9 mouse cellular contexts compared by ENCODE assay signal in the genomic region with DNA sequence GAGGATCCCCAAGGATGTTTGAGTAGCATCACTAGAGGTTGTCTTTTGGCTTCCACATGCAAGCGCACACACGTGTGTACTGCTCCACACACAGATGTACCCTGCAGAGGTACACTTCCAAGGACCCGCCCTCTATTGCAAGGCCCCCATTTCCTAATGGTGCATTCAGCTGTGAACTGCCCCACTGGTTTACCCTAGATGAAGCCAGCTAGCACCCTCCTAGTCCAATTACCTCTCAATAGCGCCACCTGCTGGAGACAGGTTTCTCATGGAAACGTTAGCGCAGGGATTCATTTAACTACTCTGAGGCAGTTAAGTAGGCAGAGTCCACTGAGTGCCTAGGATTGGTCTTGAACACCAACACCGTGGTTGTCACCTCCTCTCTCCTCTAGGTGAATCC. TPM values are rescaled to one million over a fixed set of nuclear protein-coding genes. Genes with fewer than 3 reads are reported as not detected.
A peak's percentile ranks its signal among the peaks of the same experiment; 100 is the strongest.
DNase-seq lines count a peak whose midpoint lies in the region; ATAC-seq lines count a peak whose summit lies in the region.
"Had no signal": no experiment of that assay in that cellular context is flagged by ENCODE, and none has a peak within 500 bp of the region (broad histone marks: within the 10 kb centered on the region; RNA-seq: fewer than 3 reads in every experiment).

No protein-coding gene starts in this region.

- H3K36me3 ChIP-seq in heart, embryonic 11.5 days (ENCODE audit: control insufficient read depth, insufficient read depth, low read length): no peaks in the 10 kb centered on the region
- H3K36me3 ChIP-seq in midbrain, embryonic 16.5 days (ENCODE audit: control insufficient read depth, insufficient read depth, low read length): no peaks in the 10 kb centered on the region
- H3K36me3 ChIP-seq: lung, embryonic 15.5 days had no signal

- peak; percentile 38 for DNase-seq in heart, adult 8-10 months (ENCODE audit: low spot score)
- peak; percentile 85 for DNase-seq in cerebellum, adult 8-10 months
- peak; percentile 30 for DNase-seq in induced T-regulatory cell, adult 2 months (ENCODE audit: low read depth)
- DNase-seq in left cerebral cortex, adult 8-10 months (ENCODE audit: low spot score in 2 of 2): peak; percentile 53 to 62
- DNase-seq in telencephalon, adult 2 months (ENCODE audit: low read depth, low spot score): peak; percentile 58

- H3K27me3 ChIP-seq in heart, embryonic 11.5 days (ENCODE audit: control insufficient read depth, insufficient read depth, low read length): no peaks in the 10 kb centered on the region
- H3K27me3 ChIP-seq in midbrain, embryonic 16.5 days (ENCODE audit: control insufficient read depth, insufficient read depth, low read depth, low read length): no peaks in the 10 kb centered on the region
- H3K27me3 ChIP-seq: lung, embryonic 15.5 days had no signal

- H3K4me2 ChIP-seq in heart, embryonic 11.5 days: no peak overlapping the region
- H3K4me2 ChIP-seq in midbrain, embryonic 16.5 days (ENCODE audit: low read length): no peak overlapping the region
- H3K4me2 ChIP-seq: lung, embryonic 15.5 days had no signal

- ATAC-seq in heart, embryonic 11.5 days (replicated peaks; ENCODE audit: insufficient number of reproducible peaks, low FRiP score, low TSS enrichment): no peak
- peak; percentile 76 for ATAC-seq in frontal cortex, adult (ENCODE audit: low TSS enrichment)
- peak; percentile 51; the same call in 1 of the 2 replicates for ATAC-seq in midbrain, embryonic 16.5 days

- H3K9ac ChIP-seq in heart, embryonic 11.5 days (ENCODE audit: low read depth, low read length): no peak overlapping the region
- H3K9ac ChIP-seq in midbrain, embryonic 16.5 days (ENCODE audit: low read depth, low read length): no peak overlapping the region
- H3K9ac ChIP-seq: lung, embryonic 15.5 days had no signal

- H3K27ac ChIP-seq in heart, embryonic 11.5 days (ENCODE audit: low read depth, low read length): no peak overlapping the region
- H3K27ac ChIP-seq in midbrain, embryonic 16.5 days (ENCODE audit: low read length): no peak overlapping the region
- H3K27ac ChIP-seq: lung, embryonic 15.5 days had no signal

- 26% methylated on average over 7 of the region's 7 CpGs for WGBS in heart, embryonic 11.5 days (ENCODE audit: insufficient replicate concordance)
- WGBS in midbrain, embryonic 16.5 days: 30% methylated on average over 7 of the region's 7 CpGs

- no peaks in the 10 kb centered on the region for H3K9me3 ChIP-seq in heart, embryonic 11.5 days (replicated peaks; ENCODE audit: control insufficient read depth, low read length)
- no peaks in the 10 kb centered on the region for H3K9me3 ChIP-seq in midbrain, embryonic 16.5 days (replicated peaks; ENCODE audit: control insufficient read depth, low read length, poor library complexity, severe bottlenecking)
- H3K9me3 ChIP-seq: lung, embryonic 15.5 days had no signal

- H3K4me1 ChIP-seq in heart, embryonic 11.5 days (ENCODE audit: control insufficient read depth, insufficient read depth, low read length): no peaks in the 10 kb centered on the region
- peaks cover 11% of the 10 kb centered on the region; the same call in 1 of the 2 replicates for H3K4me1 ChIP-seq in midbrain, embryonic 16.5 days (ENCODE audit: control insufficient read depth, insufficient read depth, low read length)
- H3K4me1 ChIP-seq: lung, embryonic 15.5 days had no signal

- H3K4me3 ChIP-seq in heart, embryonic 11.5 days (ENCODE audit: low read depth, low read length): no peak overlapping the region
- H3K4me3 ChIP-seq in midbrain, embryonic 16.5 days (ENCODE audit: low read depth, low read length): no peak overlapping the region
- H3K4me3 ChIP-seq: lung, embryonic 15.5 days had no signal

RNA-seq across cellular contexts. Expression of a gene that starts 46.5 kb away (rescaled TPM):
- total RNA-seq in heart, adult 8-10 months (2022): 10 to 100 TPM; 56.3 to 71.2 (median 62.0) TPM
- 3.1 and 3.7 TPM in 2 replicates for polyA plus RNA-seq in heart, embryonic 11.5 days (2014; fragmentation: Nextera tagmentation; extraction: Ambion mirVana)
- 100 to 1,000 TPM; 293 to 314 (median 299) TPM for total RNA-seq in left cerebral cortex, adult 8-10 months (2022)
- 214 and 259 TPM in 2 replicates for polyA plus RNA-seq in midbrain, embryonic 16.5 days (2015; fragmentation: Nextera tagmentation; extraction: Ambion mirVana)

Comparison
In these comparisons a context has a peak if more than half of its experiments do, and no peak if none do; other contexts are left out.
1. DNase-seq: peak in every context shown above with its lines; median percentile 85 in cerebellum, adult 8-10 months; 58 in telencephalon, adult 2 months; 58 in left cerebral cortex, adult 8-10 months; 38 in heart, adult 8-10 months; 30 in induced T-regulatory cell, adult 2 months.
2. RNA of a gene that starts 46.5 kb away (total RNA-seq): 293 to 314 TPM in left cerebral cortex, adult 8-10 months; 56.3 to 71.2 TPM in heart, adult 8-10 months; every median in the first group is over 4 times any median in the second.